Comparison of ENCODE assay signal across 7 mouse cellular contexts in the genomic region with DNA sequence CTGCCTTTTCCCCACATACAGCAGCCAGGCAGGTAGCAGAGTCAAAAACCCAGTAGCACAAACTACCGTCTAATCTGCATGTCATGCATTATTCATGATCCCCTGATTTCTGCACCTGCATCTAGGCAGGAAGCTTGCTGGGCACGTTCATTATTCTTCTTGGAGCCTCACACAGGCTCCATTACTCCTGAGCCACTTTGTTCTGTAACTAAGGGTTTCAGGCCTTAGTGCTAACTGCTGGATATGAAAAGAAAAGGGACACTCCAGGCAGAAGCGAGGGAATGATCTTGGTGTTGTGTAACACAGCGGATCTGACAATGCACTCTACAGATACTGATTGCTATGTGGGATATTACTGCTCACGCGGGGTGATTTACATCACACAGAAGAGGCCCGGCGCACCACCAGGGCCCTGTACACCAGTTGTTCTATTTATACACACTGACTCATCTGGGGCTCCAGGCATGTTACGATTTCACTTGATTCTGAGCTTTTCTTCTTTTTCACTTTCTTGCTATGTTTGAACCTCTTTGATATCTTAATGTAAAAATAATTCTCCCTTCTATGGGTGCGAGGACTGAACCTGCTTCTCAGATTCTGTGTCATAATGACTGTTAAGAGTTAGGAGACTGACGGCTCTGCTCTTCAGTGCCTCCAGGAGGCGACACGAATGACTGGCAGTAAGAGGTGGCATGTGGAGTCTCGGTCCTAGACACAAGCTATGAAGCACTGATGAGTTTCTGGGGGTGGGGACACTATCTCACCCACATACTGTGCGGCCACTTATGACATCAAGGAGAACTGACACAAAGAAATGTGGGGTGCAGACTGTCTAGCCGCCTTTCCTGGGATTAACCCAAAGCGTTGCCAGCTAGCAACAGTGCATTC.
DNase-seq lines count a peak whose midpoint lies in the region; ATAC-seq lines count a peak whose summit lies in the region.

No protein-coding gene starts in this region.

- no peaks in the 10 kb centered on the region for H3K36me3 ChIP-seq in midbrain, embryonic 14.5 days (ENCODE audit: control insufficient read depth, insufficient read depth, low read length)

- ATAC-seq in granulocyte monocyte progenitor cell, adult 5-6 weeks (replicated peaks; ENCODE audit: poor library complexity, severe bottlenecking): peak; percentile 60
- ATAC-seq in midbrain, embryonic 14.5 days (ENCODE audit: low FRiP score, low TSS enrichment): peak; percentile 76
- no peak for ATAC-seq in erythroid progenitor cell, adult 5-6 weeks (replicated peaks; ENCODE audit: low FRiP score, poor library complexity, severe bottlenecking)

- peaks cover 34% of the 10 kb centered on the region for H3K4me1 ChIP-seq in midbrain, embryonic 14.5 days (ENCODE audit: control insufficient read depth, insufficient read depth, low read length)

- H3K27ac ChIP-seq in midbrain, embryonic 14.5 days (replicated peaks; ENCODE audit: low read depth, low read length): peak overlapping the region; percentile 82

- H3K4me3 ChIP-seq in midbrain, embryonic 14.5 days (replicated peaks; ENCODE audit: low read depth, low read length): no peak overlapping the region

- H3K4me2 ChIP-seq in midbrain, embryonic 14.5 days (ENCODE audit: low read length): peak overlapping the region; percentile 9; the same call in 1 of the 2 replicates

- intact Hi-C loops in left cerebral cortex, postnatal 4 days (cut with DNase I): no loop called here

- H3K9me3 ChIP-seq in midbrain, embryonic 14.5 days (ENCODE audit: control insufficient read depth, low read length): no peaks in the 10 kb centered on the region

- no peak overlapping the region for H3K9ac ChIP-seq in midbrain, embryonic 14.5 days (replicated peaks; ENCODE audit: low read length)

- H3K27me3 ChIP-seq in midbrain, embryonic 14.5 days (ENCODE audit: control insufficient read depth, insufficient read depth, low read length): no peaks in the 10 kb centered on the region

- WGBS in midbrain, embryonic 14.5 days: 27% methylated on average over 17 of the region's 17 CpGs

- DNase-seq in left cerebral cortex, adult 11 months (ENCODE audit: low spot score): peak; percentile 32
- no peak for DNase-seq in left cerebral cortex, postnatal 4 days
- DNase-seq in adrenal gland, postnatal 36 days: peak; percentile 18 to 33
- peak; percentile 83 for DNase-seq in midbrain, embryonic 14.5 days
- no peak for DNase-seq in urinary bladder, adult 18-20 months (ENCODE audit: low spot score in 2 of 2)

Comparison
In these comparisons a context has a peak if more than half of its experiments do, and no peak if none do; other contexts are left out.
1. DNase-seq: peak in left cerebral cortex, adult 11 months (single experiment), adrenal gland, postnatal 36 days (2 of 2) and midbrain, embryonic 14.5 days (single experiment); none in left cerebral cortex, postnatal 4 days (single experiment) and urinary bladder, adult 18-20 months (0 of 2).